ENCODE assay signal across 10 mouse cellular contexts in the genomic region with DNA sequence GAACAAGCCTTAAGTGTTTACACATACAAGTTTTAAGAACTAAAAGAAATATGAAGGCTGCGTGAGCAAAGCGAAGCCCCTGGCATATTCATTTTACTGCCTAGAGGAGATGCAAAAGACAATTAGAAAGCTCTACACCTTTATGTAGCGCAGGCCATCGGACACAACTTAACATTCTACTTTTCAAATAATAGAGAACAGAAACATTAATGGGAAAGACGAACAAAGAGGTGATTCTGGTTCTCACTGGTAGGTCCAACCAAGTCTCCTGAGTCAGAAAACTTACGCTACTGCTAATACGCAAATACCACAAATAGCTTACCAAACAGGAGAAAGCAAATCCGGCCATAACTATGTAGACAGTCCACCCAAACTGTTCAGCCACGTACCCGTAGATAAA. TPM values are rescaled to one million over a fixed set of nuclear protein-coding genes. Genes with fewer than 3 reads are reported as not detected.
DNase-seq lines count a peak whose midpoint lies in the region; ATAC-seq and TF ChIP-seq lines count a peak whose summit lies in the region.
"Had no signal": no experiment of that assay in that cellular context is flagged by ENCODE, and none has a peak within 500 bp of the region (broad histone marks: within the 10 kb centered on the region; RNA-seq: fewer than 3 reads in every experiment).

No protein-coding gene starts in this region.

- peaks cover 8% of the 10 kb centered on the region; the same call in 1 of the 2 replicates for H3K4me1 ChIP-seq in embryonic facial prominence, embryonic 12.5 days
- peaks cover 5% of the 10 kb centered on the region for H3K4me1 ChIP-seq in intestine, embryonic 16.5 days (ENCODE audit: control insufficient read depth, insufficient read depth, low read length)
- peaks cover 24% of the 10 kb centered on the region for H3K4me1 ChIP-seq in neural tube, embryonic 13.5 days (replicated peaks)

- peak overlapping the region; percentile 72 for H3K4me3 ChIP-seq in left cerebral cortex, adult 2 months
- peak overlapping the region; percentile 94 for H3K4me3 ChIP-seq in embryonic facial prominence, embryonic 12.5 days
- peak overlapping the region; percentile 94 for H3K4me3 ChIP-seq in intestine, embryonic 16.5 days (ENCODE audit: low read length)
- peak overlapping the region; percentile 96 for H3K4me3 ChIP-seq in neural tube, embryonic 13.5 days

- no peaks in the 10 kb centered on the region for H3K9me3 ChIP-seq in embryonic facial prominence, embryonic 12.5 days
- no peaks in the 10 kb centered on the region for H3K9me3 ChIP-seq in intestine, embryonic 16.5 days (ENCODE audit: control insufficient read depth, low read length)
- no peaks in the 10 kb centered on the region for H3K9me3 ChIP-seq in neural tube, embryonic 13.5 days

- TF ChIP-seq CTCF in left cerebral cortex, adult 2 months (IDR thresholded peaks at IDR 0.05): no peak

- intact Hi-C loops in left cerebral cortex, adult 2 months (cut with DNase I): loop anchor here (2.0 kb wide), 1 partner anchor 50 kb away; a partner anchor contains a TSS
- intact Hi-C loops in left cerebral cortex, postnatal 36 days (cut with DNase I): loop anchor here (2.0 kb wide), 2 partner anchors 18 to 50 kb away; a partner anchor contains a TSS

- no peak for ATAC-seq in embryonic facial prominence, embryonic 12.5 days (ENCODE audit: insufficient number of reproducible peaks, insufficient read depth, low FRiP score, low TSS enrichment)
- no peak for ATAC-seq in intestine, embryonic 16.5 days
- no peak for ATAC-seq in neural tube, embryonic 13.5 days (ENCODE audit: low read depth)

- H3K27me3 ChIP-seq in embryonic facial prominence, embryonic 12.5 days: no peaks in the 10 kb centered on the region
- no peaks in the 10 kb centered on the region for H3K27me3 ChIP-seq in intestine, embryonic 16.5 days (replicated peaks; ENCODE audit: control insufficient read depth, insufficient read depth, low read length)
- no peaks in the 10 kb centered on the region for H3K27me3 ChIP-seq in neural tube, embryonic 13.5 days

- peak overlapping the region; percentile 91 for H3K9ac ChIP-seq in embryonic facial prominence, embryonic 12.5 days
- peak overlapping the region; percentile 97 for H3K9ac ChIP-seq in intestine, embryonic 16.5 days (ENCODE audit: low read depth, low read length)
- H3K9ac ChIP-seq in neural tube, embryonic 13.5 days: peak overlapping the region; percentile 93

- H3K36me3 ChIP-seq in embryonic facial prominence, embryonic 12.5 days: peaks cover 12% of the 10 kb centered on the region; the same call in 1 of the 2 replicates
- no peaks in the 10 kb centered on the region for H3K36me3 ChIP-seq in intestine, embryonic 16.5 days (ENCODE audit: control insufficient read depth, insufficient read depth, low read length)
- H3K36me3 ChIP-seq in neural tube, embryonic 13.5 days: peaks cover 12% of the 10 kb centered on the region

- no peak overlapping the region for H3K27ac ChIP-seq in left cerebral cortex, adult 2 months
- no peak overlapping the region for H3K27ac ChIP-seq in embryonic facial prominence, embryonic 12.5 days
- H3K27ac ChIP-seq in intestine, embryonic 16.5 days (ENCODE audit: low read length): no peak overlapping the region
- no peak overlapping the region for H3K27ac ChIP-seq in neural tube, embryonic 13.5 days (replicated peaks)

- DNase-seq in left cerebral cortex, adult 2 months (ENCODE audit: extremely low spot score in 1 of 2, low spot score in 2 of 2): no peak
- DNase-seq in left cerebral cortex, postnatal 36 days (ENCODE audit: low spot score in 2 of 2): no peak
- DNase-seq in testis, postnatal 10 days (ENCODE audit: low spot score): no peak
- no peak for DNase-seq in right cerebral cortex, adult 2 months (ENCODE audit: low spot score in 2 of 2)
- DNase-seq in urinary bladder, adult 18-20 months (ENCODE audit: low spot score in 2 of 2): no peak
- DNase-seq: kidney, postnatal 36 days; right cerebral cortex, postnatal 14 days had no signal

- WGBS in embryonic facial prominence, embryonic 12.5 days: 61% methylated on average over 10 of the region's 10 CpGs
- WGBS in intestine, embryonic 16.5 days: 56% methylated on average over 10 of the region's 10 CpGs
- WGBS in neural tube, embryonic 13.5 days: 64% methylated on average over 10 of the region's 10 CpGs

- peak overlapping the region; percentile 75 for H3K4me2 ChIP-seq in embryonic facial prominence, embryonic 12.5 days (replicated peaks)
- H3K4me2 ChIP-seq in intestine, embryonic 16.5 days (ENCODE audit: low read depth, low read length): peak overlapping the region; percentile 68
- H3K4me2 ChIP-seq in neural tube, embryonic 13.5 days: peak overlapping the region; percentile 70

RNA-seq across cellular contexts. Expression of a gene that starts 0.8 kb away (rescaled TPM):
- 10 to 100 TPM; 42.1 to 44.3 TPM for total RNA-seq in left cerebral cortex, adult 2 months (2021)
- total RNA-seq in left cerebral cortex, postnatal 36 days (2021): 10 to 100 TPM; 27.9 to 43.2 TPM
- polyA plus RNA-seq in embryonic facial prominence, embryonic 12.5 days (2016; fragmentation: Nextera tagmentation; extraction: Ambion mirVana): 61.2 and 67.4 TPM in 2 replicates
- 35.5 and 38.7 TPM in 2 replicates for polyA plus RNA-seq in intestine, embryonic 16.5 days (2015; fragmentation: Nextera tagmentation; extraction: Ambion mirVana)
- polyA plus RNA-seq in neural tube, embryonic 13.5 days (2015; fragmentation: Nextera tagmentation; extraction: Ambion mirVana): 62.8 and 65.0 TPM in 2 replicates

RNA-seq across cellular contexts. Expression of a gene that starts 1.1 kb away (rescaled TPM):
- total RNA-seq in left cerebral cortex, adult 2 months (2021): 100 to 1,000 TPM; 137 to 156 TPM
- total RNA-seq in left cerebral cortex, postnatal 36 days (2021): 100 to 1,000 TPM; 151 to 164 TPM
- 337 and 341 TPM in 2 replicates for polyA plus RNA-seq in embryonic facial prominence, embryonic 12.5 days (2016; fragmentation: Nextera tagmentation; extraction: Ambion mirVana)
- 390 and 392 TPM in 2 replicates for polyA plus RNA-seq in intestine, embryonic 16.5 days (2015; fragmentation: Nextera tagmentation; extraction: Ambion mirVana)
- 360 and 392 TPM in 2 replicates for polyA plus RNA-seq in neural tube, embryonic 13.5 days (2015; fragmentation: Nextera tagmentation; extraction: Ambion mirVana)

RNA-seq across cellular contexts. Expression of a gene that starts 18.6 kb away (rescaled TPM):
- 10 to 100 TPM; 56.9 to 58.0 TPM for total RNA-seq in left cerebral cortex, adult 2 months (2021)
- 10 to 100 TPM; 50.1 to 57.6 TPM for total RNA-seq in left cerebral cortex, postnatal 36 days (2021)
- 176 and 178 TPM in 2 replicates for polyA plus RNA-seq in embryonic facial prominence, embryonic 12.5 days (2016; fragmentation: Nextera tagmentation; extraction: Ambion mirVana)
- polyA plus RNA-seq in intestine, embryonic 16.5 days (2015; fragmentation: Nextera tagmentation; extraction: Ambion mirVana): 74.1 and 79.2 TPM in 2 replicates
- polyA plus RNA-seq in neural tube, embryonic 13.5 days (2015; fragmentation: Nextera tagmentation; extraction: Ambion mirVana): 142 and 149 TPM in 2 replicates

RNA-seq across cellular contexts. Expression of a gene that starts 18.6 kb away (rescaled TPM):
- total RNA-seq in left cerebral cortex, adult 2 months (2021): 10 to 100 TPM; 50.5 to 51.0 TPM
- total RNA-seq in left cerebral cortex, postnatal 36 days (2021): 10 to 100 TPM; 41.8 to 53.9 TPM
- 99.5 and 121 TPM in 2 replicates for polyA plus RNA-seq in embryonic facial prominence, embryonic 12.5 days (2016; fragmentation: Nextera tagmentation; extraction: Ambion mirVana)
- 96.5 and 107 TPM in 2 replicates for polyA plus RNA-seq in intestine, embryonic 16.5 days (2015; fragmentation: Nextera tagmentation; extraction: Ambion mirVana)
- 58.2 and 64.0 TPM in 2 replicates for polyA plus RNA-seq in neural tube, embryonic 13.5 days (2015; fragmentation: Nextera tagmentation; extraction: Ambion mirVana)

RNA-seq across cellular contexts. Expression of a gene that starts 49.2 kb away (rescaled TPM):
- total RNA-seq in left cerebral cortex, adult 2 months (2021): 10 to 100 TPM; 18.8 to 19.2 TPM
- 10 to 100 TPM; 17.0 to 19.8 TPM for total RNA-seq in left cerebral cortex, postnatal 36 days (2021)
- 16.1 and 19.0 TPM in 2 replicates for polyA plus RNA-seq in embryonic facial prominence, embryonic 12.5 days (2016; fragmentation: Nextera tagmentation; extraction: Ambion mirVana)
- polyA plus RNA-seq in intestine, embryonic 16.5 days (2015; fragmentation: Nextera tagmentation; extraction: Ambion mirVana): 8.4 TPM in 2 replicates
- 13.5 and 16.4 TPM in 2 replicates for polyA plus RNA-seq in neural tube, embryonic 13.5 days (2015; fragmentation: Nextera tagmentation; extraction: Ambion mirVana)
